Mouse (Mus musculus): ENCODE data around the gene Rps25. TPM values are rescaled to one million over a fixed set of nuclear protein-coding genes. Genes with fewer than 3 reads are reported as not detected.
"Not testable (repeated sequence)": the region's sequence is repeated elsewhere in the genome, so short reads cannot be mapped to it uniquely, and the experiment has no call there.

Gene Rps25
- polyA plus RNA-seq (2016; fragmentation: Nextera tagmentation; extraction: Ambion mirVana), result 2,001 and 2,302 TPM in 2 replicates

GRCm38 (mm10) chr9:44406906-44407751, at the start of gene Rps25, which contains the start of gene Trappc4:
Rps25 (plus strand) TSS chr9:44407139.
Trappc4 (minus strand) TSS chr9:44407600.
- under 1% methylated on average over 51 of the region's 51 CpGs for WGBS

GRCm38 (mm10) chr9:44357207-44357606, 49.7 kb upstream of the Rps25 start:
- H3K4me1 ChIP-seq, result peaks cover 7% of the 10 kb centered on the region
- no peaks in the 10 kb centered on the region for H3K27me3 ChIP-seq (ENCODE audit: low read depth, poor library complexity, severe bottlenecking)
- H3K9me3 ChIP-seq (replicated peaks), result no peaks in the 10 kb centered on the region
- peaks cover 75% of the 10 kb centered on the region for H3K36me3 ChIP-seq
- 80% methylated on average over 4 of the region's 4 CpGs for WGBS
- no peak for DNase-seq (ENCODE audit: low spot score)
- no peak overlapping the region for H3K27ac ChIP-seq
- H3K4me3 ChIP-seq, result no peak overlapping the region

More at GRCm38 (mm10) chr9:44406906-44407751, at the start of gene Rps25, which contains the start of gene Trappc4:
- H3K9me3 ChIP-seq (replicated peaks), result no peaks in the 10 kb centered on the region
- H3K27ac ChIP-seq, result peak within 1 kb of the TSS; percentile 94
- peak; percentile 94 for DNase-seq (ENCODE audit: low spot score)
- H3K4me1 ChIP-seq, result peaks cover 10% of the 10 kb centered on the region
- H3K27me3 ChIP-seq (ENCODE audit: low read depth, poor library complexity, severe bottlenecking), result no peaks in the 10 kb centered on the region
- H3K4me3 ChIP-seq, result peak within 1 kb of the TSS; percentile 93
- H3K36me3 ChIP-seq, result peaks cover 74% of the 10 kb centered on the region

- Histone ChIP-seq H3K36me3 (peaks cover 33% of the 10 kb centered on the region), H3K4me1 (peaks cover 7% of the 10 kb centered on the region), H3K9me3 (replicated peaks) (no peaks in the 10 kb centered on the region), H3K27ac (peak within 1 kb of the TSS; percentile 86), H3K27me3 (ENCODE audit: low read depth, poor library complexity, severe bottlenecking) (no peaks in the 10 kb centered on the region), H3K4me3 (peak within 1 kb of the TSS; percentile 92)
- DNase-seq (ENCODE audit: low spot score), result peak; percentile 99
- under 1% methylated on average over 44 of the region's 44 CpGs for WGBS
Observed at GRCm38 (mm10) chr9:44361190-44361917, 45.6 kb upstream of the Rps25 start, which contains the start of gene Vps11. Vps11 (minus strand) TSS chr9:44361670.

GRCm38 (mm10) chr9:44361931-44362330, 45.0 kb upstream of the Rps25 start:
- WGBS, result 49% methylated on average over 4 of the region's 4 CpGs
- not testable (repeated sequence) for DNase-seq (ENCODE audit: low spot score); H3K27me3 ChIP-seq (ENCODE audit: low read depth, poor library complexity, severe bottlenecking); H3K9me3 ChIP-seq (replicated peaks); H3K4me1 ChIP-seq
- Histone ChIP-seq H3K4me3 (peak overlapping the region; percentile 92), H3K36me3 (peaks cover 28% of the 10 kb centered on the region), H3K27ac (peak overlapping the region; percentile 86)

- Histone ChIP-seq H3K27me3 (ENCODE audit: low read depth, poor library complexity, severe bottlenecking) (no peaks in the 10 kb centered on the region), H3K9me3 (replicated peaks) (no peaks in the 10 kb centered on the region), H3K27ac (no peak overlapping the region), H3K4me3 (no peak overlapping the region), H3K4me1 (peaks cover 7% of the 10 kb centered on the region), H3K36me3 (peaks cover 4% of the 10 kb centered on the region)
- DNase-seq (ENCODE audit: low spot score), result no peak
- WGBS, result 68% methylated on average over 3 of the region's 3 CpGs
Observed at GRCm38 (mm10) chr9:44364480-44364879, 42.5 kb upstream of the Rps25 start.

GRCm38 (mm10) chr9:44373386-44373785, 33.6 kb upstream of the Rps25 start:
- DNase-seq (ENCODE audit: low spot score), result no peak
- Histone ChIP-seq H3K4me3 (no peak overlapping the region), H3K9me3 (replicated peaks) (no peaks in the 10 kb centered on the region), H3K36me3 (no peaks in the 10 kb centered on the region), H3K27ac (no peak overlapping the region), H3K27me3 (ENCODE audit: low read depth, poor library complexity, severe bottlenecking) (no peaks in the 10 kb centered on the region), H3K4me1 (peaks cover 2% of the 10 kb centered on the region; the same call in 1 of the 2 replicates)

- H3K27ac ChIP-seq, result no peak overlapping the region
- no peak overlapping the region for H3K4me3 ChIP-seq
- WGBS, result 92% methylated on average over 6 of the region's 6 CpGs
- no peak for DNase-seq (ENCODE audit: low spot score)
- no peaks in the 10 kb centered on the region for H3K27me3 ChIP-seq (ENCODE audit: low read depth, poor library complexity, severe bottlenecking)
- peaks cover 18% of the 10 kb centered on the region for H3K4me1 ChIP-seq
- no peaks in the 10 kb centered on the region for H3K9me3 ChIP-seq (replicated peaks)
- H3K36me3 ChIP-seq, result peaks cover 8% of the 10 kb centered on the region
Observed at GRCm38 (mm10) chr9:44376141-44376540, 30.8 kb upstream of the Rps25 start.

- H3K27ac ChIP-seq; H3K9me3 ChIP-seq (replicated peaks); H3K4me3 ChIP-seq; H3K27me3 ChIP-seq (ENCODE audit: low read depth, poor library complexity, severe bottlenecking); DNase-seq (ENCODE audit: low spot score): not testable (repeated sequence)
- 90% methylated on average over 2 of the region's 2 CpGs for WGBS
- Histone ChIP-seq H3K4me1 (peaks cover 21% of the 10 kb centered on the region), H3K36me3 (peaks cover 20% of the 10 kb centered on the region)
Observed at GRCm38 (mm10) chr9:44377335-44377734, 29.6 kb upstream of the Rps25 start.

GRCm38 (mm10) chr9:44378153-44378730, 28.7 kb upstream of the Rps25 start:
- Histone ChIP-seq H3K27ac (peak overlapping the region; percentile 91; the same call in 1 of the 2 replicates), H3K9me3 (replicated peaks) (no peaks in the 10 kb centered on the region), H3K4me3 (peak overlapping the region; percentile 77), H3K4me1 (peaks cover 21% of the 10 kb centered on the region), H3K36me3 (peaks cover 29% of the 10 kb centered on the region), H3K27me3 (ENCODE audit: low read depth, poor library complexity, severe bottlenecking) (no peaks in the 10 kb centered on the region)
- WGBS, result 94% methylated on average over 5 of the region's 5 CpGs
- no peak for DNase-seq (ENCODE audit: low spot score)

- peaks cover 21% of the 10 kb centered on the region for H3K4me1 ChIP-seq
- no peaks in the 10 kb centered on the region for H3K27me3 ChIP-seq (ENCODE audit: low read depth, poor library complexity, severe bottlenecking)
- peak; percentile 100 for DNase-seq (ENCODE audit: low spot score)
- H3K9me3 ChIP-seq (replicated peaks), result no peaks in the 10 kb centered on the region
- WGBS, result under 1% methylated on average over 83 of the region's 83 CpGs
- H3K4me3 ChIP-seq, result peak within 1 kb of the TSS; percentile 77
- peaks cover 39% of the 10 kb centered on the region for H3K36me3 ChIP-seq
- H3K27ac ChIP-seq, result peak within 1 kb of the TSS; percentile 91
Observed at GRCm38 (mm10) chr9:44379054-44379834, 27.7 kb upstream of the Rps25 start, which contains the start of gene Hyou1. Hyou1 (plus strand) TSS chr9:44379490.

- Histone ChIP-seq H3K4me1 (peaks cover 21% of the 10 kb centered on the region), H3K4me3 (peak overlapping the region; percentile 77), H3K27ac (peak overlapping the region; percentile 91), H3K9me3 (replicated peaks) (no peaks in the 10 kb centered on the region), H3K27me3 (ENCODE audit: low read depth, poor library complexity, severe bottlenecking) (no peaks in the 10 kb centered on the region), H3K36me3 (peaks cover 45% of the 10 kb centered on the region)
- WGBS, result 10% methylated on average over 15 of the region's 15 CpGs
- DNase-seq (ENCODE audit: low spot score), result no peak
Observed at GRCm38 (mm10) chr9:44379862-44380261, 27.1 kb upstream of the Rps25 start.

- no peak overlapping the region for H3K27ac ChIP-seq
- 92% methylated on average over 13 of the region's 13 CpGs for WGBS
- no peaks in the 10 kb centered on the region for H3K27me3 ChIP-seq (ENCODE audit: low read depth, poor library complexity, severe bottlenecking)
- H3K4me1 ChIP-seq, result peaks cover 16% of the 10 kb centered on the region
- peaks cover 93% of the 10 kb centered on the region for H3K36me3 ChIP-seq
- H3K9me3 ChIP-seq (replicated peaks), result no peaks in the 10 kb centered on the region
- H3K4me3 ChIP-seq, result no peak overlapping the region
- no peak for DNase-seq (ENCODE audit: low spot score)
Observed at GRCm38 (mm10) chr9:44384596-44384995, 22.3 kb upstream of the Rps25 start.
